Mouse (Mus musculus): ENCODE measurements around the gene Uckl1. TPM values are rescaled to one million over a fixed set of nuclear protein-coding genes. Genes with fewer than 3 reads are reported as not detected.

The Uckl1 gene
- polyA plus RNA-seq, 1 experiment from 2014 or later = 69.8 TPM

GRCm38 (mm10) chr2:181536410-181536809, 48.3 kb downstream of the Uckl1 start:
- H3K36me3 ChIP-seq (ENCODE audit: control insufficient read depth, insufficient read depth) = no peaks in the 10 kb centered on the region
- H3K27ac ChIP-seq (ENCODE audit: low read length) = no peak overlapping the region
- no peaks in the 10 kb centered on the region for H3K27me3 ChIP-seq (replicated peaks; ENCODE audit: control insufficient read depth, insufficient read depth, low read length)
- 95% methylated on average over 2 of the region's 2 CpGs for WGBS
- ATAC-seq = no peak
- H3K4me3 ChIP-seq (replicated peaks; ENCODE audit: low read length) = no peak overlapping the region
- H3K4me2 ChIP-seq (ENCODE audit: low read length) = no peak overlapping the region
- peaks cover 7% of the 10 kb centered on the region for H3K4me1 ChIP-seq (replicated peaks; ENCODE audit: control insufficient read depth, insufficient read depth, low read length)
- H3K9me3 ChIP-seq (ENCODE audit: control insufficient read depth, low read length) = no peaks in the 10 kb centered on the region
- no peak overlapping the region for H3K9ac ChIP-seq (replicated peaks; ENCODE audit: low read depth, low read length)

GRCm38 (mm10) chr2:181532589-181532988, 52.1 kb downstream of the Uckl1 start:
- Histone ChIP-seq H3K4me2 (ENCODE audit: low read length) (no peak overlapping the region), H3K4me3 (replicated peaks; ENCODE audit: low read length) (no peak overlapping the region), H3K27me3 (replicated peaks; ENCODE audit: control insufficient read depth, insufficient read depth, low read length) (no peaks in the 10 kb centered on the region), H3K27ac (ENCODE audit: low read length) (no peak overlapping the region), H3K36me3 (ENCODE audit: control insufficient read depth, insufficient read depth) (no peaks in the 10 kb centered on the region), H3K9ac (replicated peaks; ENCODE audit: low read depth, low read length) (no peak overlapping the region), H3K4me1 (replicated peaks; ENCODE audit: control insufficient read depth, insufficient read depth, low read length) (peaks cover 2% of the 10 kb centered on the region), H3K9me3 (ENCODE audit: control insufficient read depth, low read length) (no peaks in the 10 kb centered on the region)
- 99% methylated on average over 3 of the region's 3 CpGs for WGBS
- ATAC-seq = no peak

DNA sequence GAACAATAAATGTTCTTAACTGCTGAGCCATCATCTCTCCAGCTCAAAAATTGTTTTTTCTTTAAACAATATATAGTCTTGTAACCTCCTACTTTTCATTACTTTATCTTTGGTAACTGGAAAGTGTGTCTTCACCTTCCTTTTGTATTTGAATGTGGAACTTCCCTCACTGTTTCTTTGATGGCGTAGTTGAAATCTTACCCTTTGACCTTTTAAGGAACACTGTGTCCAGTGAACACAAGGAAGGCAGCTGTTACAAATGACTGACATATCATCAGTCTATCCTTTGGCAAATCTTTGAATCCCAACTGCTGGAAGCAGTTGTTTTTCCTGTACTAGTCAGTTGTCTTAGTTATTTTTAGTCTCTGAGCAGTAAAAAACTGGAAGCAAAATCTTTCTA, 55.6 kb downstream of the Uckl1 start:
- Histone ChIP-seq H3K4me3 (replicated peaks; ENCODE audit: low read length) (no peak overlapping the region), H3K27ac (ENCODE audit: low read length) (no peak overlapping the region), H3K27me3 (replicated peaks; ENCODE audit: control insufficient read depth, insufficient read depth, low read length) (no peaks in the 10 kb centered on the region), H3K36me3 (ENCODE audit: control insufficient read depth, insufficient read depth) (no peaks in the 10 kb centered on the region), H3K9me3 (ENCODE audit: control insufficient read depth, low read length) (no peaks in the 10 kb centered on the region), H3K4me2 (ENCODE audit: low read length) (no peak overlapping the region), H3K9ac (replicated peaks; ENCODE audit: low read depth, low read length) (no peak overlapping the region), H3K4me1 (replicated peaks; ENCODE audit: control insufficient read depth, insufficient read depth, low read length) (no peaks in the 10 kb centered on the region)
- ATAC-seq = no peak
- WGBS = 93% methylated on average over 1 of the region's 1 CpGs

DNA sequence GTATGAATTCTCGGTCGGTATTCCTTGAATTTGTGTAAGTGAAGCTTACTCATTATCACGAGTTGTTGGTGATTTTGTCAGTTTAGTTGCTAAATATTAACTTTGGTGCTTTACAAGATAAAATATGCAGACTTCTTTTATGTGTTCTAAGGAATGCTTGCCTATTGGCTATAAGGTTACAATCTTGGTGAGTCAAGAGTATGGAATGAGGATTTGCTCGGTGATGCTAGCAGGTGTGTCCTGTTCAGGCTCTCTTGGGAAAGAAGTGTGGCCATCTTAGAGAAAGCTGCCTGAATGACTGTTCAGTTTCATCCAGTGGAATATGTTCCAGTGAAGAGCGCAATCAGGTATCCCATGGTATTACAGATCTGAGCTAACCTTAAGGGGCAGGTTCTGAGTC, 59.2 kb downstream of the Uckl1 start:
- WGBS = 92% methylated on average over 5 of the region's 5 CpGs
- ATAC-seq = no peak
- H3K36me3 ChIP-seq (ENCODE audit: control insufficient read depth, insufficient read depth) = no peaks in the 10 kb centered on the region
- no peak overlapping the region for H3K27ac ChIP-seq (ENCODE audit: low read length)
- no peaks in the 10 kb centered on the region for H3K9me3 ChIP-seq (ENCODE audit: control insufficient read depth, low read length)
- H3K4me1 ChIP-seq (replicated peaks; ENCODE audit: control insufficient read depth, insufficient read depth, low read length) = peaks cover 13% of the 10 kb centered on the region
- no peak overlapping the region for H3K4me2 ChIP-seq (ENCODE audit: low read length)
- no peak overlapping the region for H3K9ac ChIP-seq (replicated peaks; ENCODE audit: low read depth, low read length)
- H3K4me3 ChIP-seq (replicated peaks; ENCODE audit: low read length) = no peak overlapping the region
- no peaks in the 10 kb centered on the region for H3K27me3 ChIP-seq (replicated peaks; ENCODE audit: control insufficient read depth, insufficient read depth, low read length)

- Histone ChIP-seq H3K9ac (replicated peaks; ENCODE audit: low read depth, low read length) (no peak overlapping the region), H3K4me1 (replicated peaks; ENCODE audit: control insufficient read depth, insufficient read depth, low read length) (peaks cover 19% of the 10 kb centered on the region), H3K4me2 (ENCODE audit: low read length) (no peak overlapping the region)
Observed at GRCm38 (mm10) chr2:181522811-181523210, 61.9 kb downstream of the Uckl1 start.

GRCm38 (mm10) chr2:181521491-181521890, 63.2 kb downstream of the Uckl1 start:
- Histone ChIP-seq H3K4me3 (replicated peaks; ENCODE audit: low read length) (peak overlapping the region; percentile 98), H3K27ac (ENCODE audit: low read length) (no peak overlapping the region), H3K4me2 (ENCODE audit: low read length) (peak overlapping the region; percentile 75), H3K9me3 (ENCODE audit: control insufficient read depth, low read length) (no peaks in the 10 kb centered on the region), H3K27me3 (replicated peaks; ENCODE audit: control insufficient read depth, insufficient read depth, low read length) (no peaks in the 10 kb centered on the region), H3K9ac (replicated peaks; ENCODE audit: low read depth, low read length) (0 out of 2 replicates have a peak overlapping the region, but pooled peaks have one; percentile 9), H3K36me3 (ENCODE audit: control insufficient read depth, insufficient read depth) (peaks cover 2% of the 10 kb centered on the region; the same call in 1 of the 2 replicates), H3K4me1 (replicated peaks; ENCODE audit: control insufficient read depth, insufficient read depth, low read length) (peaks cover 19% of the 10 kb centered on the region)
- ATAC-seq = no peak
- WGBS = 59% methylated on average over 10 of the region's 10 CpGs

More at GRCm38 (mm10) chr2:181522811-181523210, 61.9 kb downstream of the Uckl1 start:
- 73% methylated on average over 5 of the region's 5 CpGs for WGBS
- H3K4me3 ChIP-seq (replicated peaks; ENCODE audit: low read length) = no peak overlapping the region
- H3K27ac ChIP-seq (ENCODE audit: low read length) = no peak overlapping the region
- no peak for ATAC-seq
- H3K27me3 ChIP-seq (replicated peaks; ENCODE audit: control insufficient read depth, insufficient read depth, low read length) = no peaks in the 10 kb centered on the region
- H3K9me3 ChIP-seq (ENCODE audit: control insufficient read depth, low read length) = no peaks in the 10 kb centered on the region
- no peaks in the 10 kb centered on the region for H3K36me3 ChIP-seq (ENCODE audit: control insufficient read depth, insufficient read depth)

GRCm38 (mm10) chr2:181520936-181521227, 63.8 kb downstream of the Uckl1 start:
- no peaks in the 10 kb centered on the region for H3K9me3 ChIP-seq (ENCODE audit: control insufficient read depth, low read length)
- under 1% methylated on average over 17 of the region's 17 CpGs for WGBS

DNA sequence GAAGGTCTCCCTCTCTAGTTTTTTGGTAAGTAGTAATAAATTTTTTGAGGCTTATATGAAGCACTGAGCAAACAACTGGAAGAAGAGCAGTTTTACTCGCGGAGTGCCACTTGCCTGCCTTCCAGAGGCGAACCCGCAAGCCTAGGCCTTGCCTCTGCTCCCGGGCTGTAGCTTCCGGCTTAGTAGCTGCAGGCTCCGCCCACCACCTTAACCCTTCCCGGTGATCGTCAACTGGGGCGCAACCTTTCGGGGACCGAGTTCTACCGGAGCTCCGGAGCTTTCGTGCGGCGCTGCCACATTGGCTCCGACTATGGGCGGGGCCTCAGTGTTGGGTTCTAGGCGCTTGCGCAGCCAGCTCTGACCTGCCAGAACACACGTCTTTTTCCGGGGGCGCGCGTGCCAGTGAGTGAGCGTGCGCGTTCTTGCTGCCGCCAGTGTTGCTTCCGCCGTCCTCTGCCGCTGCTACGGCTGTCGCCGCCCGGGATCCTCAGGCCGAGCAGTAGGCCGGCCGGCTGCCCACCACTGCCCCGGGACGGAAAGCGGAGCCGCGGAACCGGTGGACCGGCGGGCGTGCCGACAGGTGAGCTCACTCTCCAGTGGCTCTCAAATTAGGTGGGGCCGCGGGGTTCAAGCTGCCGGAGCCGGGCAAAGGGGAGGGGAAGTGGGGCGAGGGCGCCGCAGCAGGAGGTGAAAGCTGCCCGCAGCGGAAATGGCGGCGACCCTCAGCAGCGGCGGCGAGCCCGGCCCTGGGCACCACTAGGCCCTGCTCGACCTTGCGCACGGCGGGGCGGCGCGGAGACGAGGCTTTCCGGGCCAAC, 64.4 kb downstream of the Uckl1 start, which contains the start of gene Dnajc5:
Gene Dnajc5 (plus strand): TSS at position 368 of the 818 bp plus-strand sequence.
- peaks cover 19% of the 10 kb centered on the region for H3K4me1 ChIP-seq (replicated peaks; ENCODE audit: control insufficient read depth, insufficient read depth, low read length)
- no peaks in the 10 kb centered on the region for H3K9me3 ChIP-seq (ENCODE audit: control insufficient read depth, low read length)
- peak within 1 kb of the TSS; percentile 96 for H3K27ac ChIP-seq (ENCODE audit: low read length)
- peaks cover 8% of the 10 kb centered on the region; the same call in 1 of the 2 replicates for H3K36me3 ChIP-seq (ENCODE audit: control insufficient read depth, insufficient read depth)
- under 1% methylated on average over 67 of the region's 74 CpGs for WGBS
- peak within 1 kb of the TSS; percentile 75 for H3K4me2 ChIP-seq (ENCODE audit: low read length)
- peak within 1 kb of the TSS; percentile 98 for H3K4me3 ChIP-seq (replicated peaks; ENCODE audit: low read length)
- peak within 1 kb of the TSS; percentile 95 for H3K9ac ChIP-seq (replicated peaks; ENCODE audit: low read depth, low read length)
- H3K27me3 ChIP-seq (replicated peaks; ENCODE audit: control insufficient read depth, insufficient read depth, low read length) = no peaks in the 10 kb centered on the region
- ATAC-seq = peak; percentile 98

More at GRCm38 (mm10) chr2:181520936-181521227, 63.8 kb downstream of the Uckl1 start:
- peak overlapping the region; percentile 96 for H3K27ac ChIP-seq (ENCODE audit: low read length)
- H3K4me2 ChIP-seq (ENCODE audit: low read length) = peak overlapping the region; percentile 75
- H3K9ac ChIP-seq (replicated peaks; ENCODE audit: low read depth, low read length) = peak overlapping the region; percentile 95
- peaks cover 6% of the 10 kb centered on the region; the same call in 1 of the 2 replicates for H3K36me3 ChIP-seq (ENCODE audit: control insufficient read depth, insufficient read depth)
- peak overlapping the region; percentile 98 for H3K4me3 ChIP-seq (replicated peaks; ENCODE audit: low read length)
- no peaks in the 10 kb centered on the region for H3K27me3 ChIP-seq (replicated peaks; ENCODE audit: control insufficient read depth, insufficient read depth, low read length)
- no peak for ATAC-seq
- H3K4me1 ChIP-seq (replicated peaks; ENCODE audit: control insufficient read depth, insufficient read depth, low read length) = peaks cover 19% of the 10 kb centered on the region

DNA sequence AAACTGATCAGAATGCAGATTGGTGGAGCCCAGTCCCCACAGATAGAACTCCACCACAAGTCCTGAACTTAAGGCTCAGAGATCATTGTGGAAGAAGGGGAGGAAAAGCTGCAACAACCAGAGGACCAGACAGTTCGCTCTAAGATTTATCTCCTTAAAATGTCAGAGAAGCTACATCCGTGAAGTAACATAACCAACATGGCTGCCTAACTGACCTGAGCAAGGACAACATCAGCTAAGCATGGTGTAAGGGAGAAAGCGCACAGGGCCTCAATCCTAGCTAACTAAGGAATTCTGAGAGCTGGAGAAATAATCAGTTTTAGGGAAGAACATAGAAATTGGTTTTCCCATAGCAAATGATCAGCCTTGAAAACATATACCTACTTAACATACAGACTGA, 65.5 kb downstream of the Uckl1 start:
- peak overlapping the region; percentile 96 for H3K27ac ChIP-seq (ENCODE audit: low read length)
- peaks cover 12% of the 10 kb centered on the region; the same call in 1 of the 2 replicates for H3K36me3 ChIP-seq (ENCODE audit: control insufficient read depth, insufficient read depth)
- no peaks in the 10 kb centered on the region for H3K27me3 ChIP-seq (replicated peaks; ENCODE audit: control insufficient read depth, insufficient read depth, low read length)
- no peaks in the 10 kb centered on the region for H3K9me3 ChIP-seq (ENCODE audit: control insufficient read depth, low read length)
- H3K4me2 ChIP-seq (ENCODE audit: low read length) = peak overlapping the region; percentile 65
- H3K4me1 ChIP-seq (replicated peaks; ENCODE audit: control insufficient read depth, insufficient read depth, low read length) = peaks cover 19% of the 10 kb centered on the region
- no peak for ATAC-seq
- H3K9ac ChIP-seq (replicated peaks; ENCODE audit: low read depth, low read length) = no peak overlapping the region; the same call in 1 of the 2 replicates
- peak overlapping the region; percentile 98 for H3K4me3 ChIP-seq (replicated peaks; ENCODE audit: low read length)
- WGBS = 85% methylated on average over 3 of the region's 3 CpGs
